Mouse (Mus musculus) MEL (cell line): ENCODE measurements around the gene Apoc4.
A peak's percentile ranks its signal among the peaks of the same experiment; 100 is the strongest.

ENCODE experiments used
- BHLHE40 ChIP-seq: IDR thresholded peaks from 2 replicates; pipeline ENCODE4 v1.6.1; 2012; ENCODE audit warnings: low read depth, mild to moderate bottlenecking, inconsistent platforms, low read length, improper control_type of control experiment, borderline replicate concordance
- CHD1 ChIP-seq: IDR thresholded peaks from 2 replicates; pipeline ENCODE4 v1.6.1; 2012; ENCODE audit warnings: low read depth, mild to moderate bottlenecking, inconsistent platforms, low read length, improper control_type of control experiment
- CTCF ChIP-seq, 3 experiments: IDR thresholded peaks in 2 of 3; conservative IDR thresholded peaks in 1 of 3; 2 replicates each; pipeline ENCODE4 v1.5.1; 2011 to 2012; ENCODE audit warnings: low read length in 3 of 3, low read depth in 2 of 3, mild to moderate bottlenecking in 2 of 3, improper control_type of control experiment in 1 of 3, inconsistent platforms in 1 of 3, mixed read lengths in 1 of 3, moderate library complexity in 1 of 3; ENCODE audit not compliant: control insufficient read depth in 1 of 3, insufficient read depth in 1 of 3, poor library complexity in 1 of 3, severe bottlenecking in 1 of 3
- EP300 ChIP-seq, 2 experiments: IDR thresholded peaks; 2 replicates each; pipeline ENCODE4 v1.6.1; 2011; ENCODE audit warnings: improper control_type of control experiment in 2 of 2, low read length in 2 of 2, low read depth in 1 of 2, mild to moderate bottlenecking in 1 of 2
- GABPA ChIP-seq: IDR thresholded peaks from 2 replicates; pipeline ENCODE4 v1.6.1; 2012; ENCODE audit warnings: low read depth, mild to moderate bottlenecking, inconsistent platforms, low read length, improper control_type of control experiment, moderate library complexity
- KAT2A ChIP-seq: conservative IDR thresholded peaks from 2 replicates; pipeline ENCODE4 v1.6.1; 2012; ENCODE audit warnings: low read depth, low read length, improper control_type of control experiment, inconsistent platforms
- MAFK ChIP-seq: IDR thresholded peaks from 2 replicates; pipeline ENCODE4 v1.6.1; 2011; ENCODE audit warnings: low read depth, mild to moderate bottlenecking, low read length, improper control_type of control experiment, borderline replicate concordance
- MAX ChIP-seq: IDR thresholded peaks from 2 replicates; pipeline ENCODE4 v1.6.1; 2011; ENCODE audit warnings: low read length, improper control_type of control experiment
- MXI1 ChIP-seq: IDR thresholded peaks from 2 replicates; pipeline ENCODE4 v1.6.1; 2011; ENCODE audit warnings: mild to moderate bottlenecking, low read depth, low read length, improper control_type of control experiment
- UBTF ChIP-seq: IDR thresholded peaks from 2 replicates; pipeline ENCODE4 v1.6.1; 2012; ENCODE audit warnings: low read depth, mild to moderate bottlenecking, inconsistent platforms, low read length, improper control_type of control experiment, moderate library complexity, borderline replicate concordance; ENCODE audit not compliant: insufficient read depth
- ZNF384 ChIP-seq: IDR thresholded peaks from 2 replicates; pipeline ENCODE4 v1.6.1; 2012; ENCODE audit warnings: low read depth, mild to moderate bottlenecking, inconsistent platforms, low read length, improper control_type of control experiment

DNA sequence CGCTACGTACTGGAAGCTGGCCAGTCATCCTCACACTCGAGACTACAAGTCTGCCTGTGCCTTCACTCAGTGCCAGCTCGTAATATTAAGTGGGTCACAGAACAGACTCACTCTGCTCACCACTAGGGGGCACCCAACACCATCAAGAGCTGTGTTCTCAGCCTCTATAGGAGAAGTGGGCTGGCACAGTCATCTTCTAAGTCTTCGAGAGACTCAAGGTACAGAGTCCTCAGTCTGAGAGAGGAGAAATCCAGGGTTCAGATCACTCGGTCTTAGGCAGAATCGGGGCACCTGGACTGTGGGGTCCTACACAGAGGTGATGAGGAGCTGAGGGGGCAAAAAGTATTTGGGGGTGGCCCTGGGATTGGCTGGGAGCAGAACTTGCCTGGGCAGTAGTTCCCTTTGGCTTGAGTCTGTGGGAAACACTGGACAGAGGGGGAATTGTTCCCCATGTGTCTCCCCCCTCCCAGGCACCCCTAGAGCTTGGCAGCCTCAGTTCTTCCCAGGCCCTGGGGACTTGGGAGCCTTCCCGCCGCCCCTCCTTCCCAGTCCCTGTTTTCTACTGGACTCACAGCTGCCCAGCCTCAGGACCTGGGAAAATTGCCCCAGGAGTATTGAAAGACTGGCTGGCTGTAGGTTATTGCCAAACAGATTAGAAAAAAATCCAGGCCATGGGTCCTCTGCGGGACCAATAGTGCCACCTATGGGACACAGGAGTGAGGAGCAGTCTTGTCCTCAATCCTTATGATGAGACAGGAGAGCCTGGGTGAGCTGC lies 12.1 kb downstream of the Apoc4 start:
- no peak for TF ChIP-seq EP300 (IDR thresholded peaks at IDR 0.05; ENCODE audit: low read depth in 1 of 2, low read length in 2 of 2)
- TF ChIP-seq KAT2A = no peak
- TF ChIP-seq CTCF (IDR thresholded peaks at IDR 0.05 in 2 of 3, conservative IDR thresholded peaks at IDR 0.05 in 1 of 3; ENCODE audit: control insufficient read depth in 1 of 3, insufficient read depth in 1 of 3, low read depth in 2 of 3, low read length in 3 of 3, poor library complexity in 1 of 3, severe bottlenecking in 1 of 3) = peak; percentile 87 to 99 (median 91)
- no peak for TF ChIP-seq CHD1
- peak; percentile 89 for TF ChIP-seq ZNF384
- TF ChIP-seq MXI1 = no peak; the same call in 1 of the 2 replicates
- no peak for TF ChIP-seq BHLHE40
- TF ChIP-seq MAX = no peak
- TF ChIP-seq GABPA = no peak
- TF ChIP-seq UBTF = no peak
- TF ChIP-seq MAFK = no peak
